Mouse (Mus musculus): Measurements from ENCODE around the gene Gabrb2. TPM values are rescaled to one million over a fixed set of nuclear protein-coding genes. Genes with fewer than 3 reads are reported as not detected.

The Gabrb2 gene
- 9.6 and 9.8 TPM in 2 replicates for polyA plus RNA-seq (2015; fragmentation: Nextera tagmentation; extraction: Ambion mirVana)

DNA sequence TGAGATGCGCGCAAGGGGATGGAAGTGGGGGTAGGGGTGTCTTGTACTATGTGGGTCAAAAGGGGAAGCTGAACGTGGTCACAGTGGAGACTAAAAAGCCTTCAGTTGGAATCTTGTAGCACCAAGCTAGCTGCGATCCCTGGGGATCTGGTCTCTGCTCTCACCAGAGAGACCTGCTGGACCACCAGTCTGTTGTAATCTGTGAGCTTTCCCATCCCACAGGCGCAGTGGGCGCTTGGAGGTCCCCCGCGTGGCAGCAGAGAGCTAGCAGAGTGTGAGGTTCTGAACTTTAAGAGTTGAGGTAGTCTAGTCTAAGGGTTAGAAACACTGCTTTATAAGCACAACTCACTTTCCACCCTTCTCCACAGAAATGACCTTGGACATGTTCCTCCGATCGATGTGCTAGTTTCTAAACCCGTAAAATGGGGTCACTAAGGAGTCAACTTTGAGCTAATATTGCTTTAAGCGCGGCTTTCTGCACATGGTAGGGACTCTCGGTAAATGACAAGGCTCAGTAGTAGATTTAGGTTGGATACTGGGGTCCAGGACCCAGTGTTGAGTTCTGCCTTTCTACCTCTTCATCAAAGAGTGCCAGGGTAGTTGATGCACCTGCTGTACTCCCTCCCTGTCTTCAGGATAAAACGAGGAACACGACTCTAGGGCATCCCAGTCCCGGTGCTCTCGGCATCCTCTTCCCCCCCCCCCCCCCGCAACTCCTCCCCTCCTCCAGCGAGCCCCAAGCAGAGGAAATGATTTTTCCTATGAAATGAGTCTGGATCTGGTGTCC is at the start of gene Gabrb2:
Gene Gabrb2, plus strand, starts transcription at position 762 of the 787 bp plus-strand sequence.

Other genes with a start within 250 kb of the Gabrb2 start
- gene Gabra1, start 236.8 kb upstream of the Gabrb2 start, polyA plus RNA-seq (2015; fragmentation: Nextera tagmentation; extraction: Ambion mirVana) = 19.7 TPM in 2 replicates
- gene Gabra6, start 98.7 kb upstream of the Gabrb2 start, polyA plus RNA-seq (2015; fragmentation: Nextera tagmentation; extraction: Ambion mirVana) = not detected in 2 replicates

Measured in neural tube, postnatal 0 days (tissue).